Mouse (Mus musculus) midbrain, embryonic 10.5 days (tissue): ENCODE measurements at regions not wholly inside any gene's neighbourhood (a gene's known extent, or its start where the extent isn't known, plus 50 kb on each side); places are given as distances from the start of the nearest gene placed in this dataset.
A peak's percentile ranks its signal among the peaks of the same experiment; 100 is the strongest.

ENCODE experiments used
- DNase-seq: peaks from one replicate; pipeline ENCODE4 v3.0.0-alpha.2; 2017; ENCODE audit warnings: low spot score
- H3K27ac ChIP-seq: fragments of 300-500 bp; sonication (generic); replicated peaks from 2 replicates; pipeline ENCODE4 v1.5.1; 2016; ENCODE audit warnings: mild to moderate bottlenecking
- H3K27me3 ChIP-seq: fragments of 300-500 bp; sonication (generic); 2 replicates; pipeline ENCODE4 v1.6.1; 2016; ENCODE audit warnings: low read depth, mild to moderate bottlenecking; ENCODE audit not compliant: poor library complexity, severe bottlenecking
- H3K36me3 ChIP-seq: fragments of 300-500 bp; sonication (generic); 2 replicates; pipeline ENCODE4 v1.6.1; 2016; ENCODE audit warnings: mild to moderate bottlenecking, moderate library complexity
- H3K4me1 ChIP-seq: fragments of 300-500 bp; sonication (generic); 2 replicates; pipeline ENCODE4 v1.6.1; 2016
- H3K4me3 ChIP-seq: fragments of 300-500 bp; sonication (generic); 2 replicates; pipeline ENCODE4 v1.5.1; 2016; ENCODE audit warnings: mild to moderate bottlenecking, moderate library complexity
- H3K9me3 ChIP-seq: fragments of 300-500 bp; sonication (generic); replicated peaks from 2 replicates; pipeline ENCODE4 v1.6.1; 2016; ENCODE audit warnings: mild to moderate bottlenecking
- WGBS: fragments of 180-500 bp; shearing (Covaris S2); methylation state at CpG from one replicate; pipeline ENCODE4 v1.1.7; 2016; 5-methylcytosine and 5-hydroxymethylcytosine counted together

GRCm38 (mm10) chr1:191486766-191487165 lies 83.7 kb upstream of the Ppp2r5a start:
- 34% methylated on average over 6 of the region's 6 CpGs for WGBS
- Histone ChIP-seq H3K36me3 (no peaks in the 10 kb centered on the region), H3K4me3 (no peak overlapping the region), H3K27me3 (no peaks in the 10 kb centered on the region; the same call in 1 of the 2 replicates), H3K4me1 (peaks cover 16% of the 10 kb centered on the region), H3K27ac (no peak overlapping the region), H3K9me3 (no peaks in the 10 kb centered on the region)
- DNase-seq, result peak; percentile 29

- DNase-seq, result no peak
- Histone ChIP-seq H3K9me3 (no peaks in the 10 kb centered on the region), H3K4me3 (no peak overlapping the region), H3K27ac (no peak overlapping the region), H3K4me1 (peaks cover 25% of the 10 kb centered on the region), H3K27me3 (no peaks in the 10 kb centered on the region; the same call in 1 of the 2 replicates), H3K36me3 (no peaks in the 10 kb centered on the region)
- 89% methylated on average over 8 of the region's 8 CpGs for WGBS
These were observed 81.8 kb upstream of the Ppp2r5a start for GRCm38 (mm10) chr1:191484726-191485425.

- no peaks in the 10 kb centered on the region for H3K27me3 ChIP-seq
- H3K27ac ChIP-seq, result no peak overlapping the region
- H3K4me1 ChIP-seq, result peaks cover 13% of the 10 kb centered on the region
- 77% methylated on average over 13 of the region's 13 CpGs for WGBS
- H3K9me3 ChIP-seq, result no peaks in the 10 kb centered on the region
- no peaks in the 10 kb centered on the region for H3K36me3 ChIP-seq
- H3K4me3 ChIP-seq, result no peak overlapping the region
- no peak for DNase-seq
These were observed 76.9 kb upstream of the Ppp2r5a start for GRCm38 (mm10) chr1:191479906-191480379.

- H3K27ac ChIP-seq, result no peak overlapping the region
- no peak overlapping the region for H3K4me3 ChIP-seq
- peaks cover 24% of the 10 kb centered on the region for H3K4me1 ChIP-seq
- H3K9me3 ChIP-seq, result no peaks in the 10 kb centered on the region
- 91% methylated on average over 5 of the region's 5 CpGs for WGBS
- no peaks in the 10 kb centered on the region for H3K27me3 ChIP-seq
- no peak for DNase-seq
- H3K36me3 ChIP-seq, result no peaks in the 10 kb centered on the region
These were observed 69.5 kb upstream of the Ppp2r5a start for GRCm38 (mm10) chr1:191472551-191472950.

- Histone ChIP-seq H3K9me3 (no peaks in the 10 kb centered on the region), H3K4me3 (no peak overlapping the region), H3K27me3 (no peaks in the 10 kb centered on the region), H3K27ac (no peak overlapping the region), H3K4me1 (peaks cover 24% of the 10 kb centered on the region), H3K36me3 (no peaks in the 10 kb centered on the region)
- WGBS, result 71% methylated on average over 2 of the region's 2 CpGs
- no peak for DNase-seq
These were observed 68.4 kb upstream of the Ppp2r5a start for GRCm38 (mm10) chr1:191471489-191471888.

- H3K27me3 ChIP-seq, result no peaks in the 10 kb centered on the region
- H3K9me3 ChIP-seq, result no peaks in the 10 kb centered on the region
- DNase-seq, result no peak
- H3K4me3 ChIP-seq, result no peak overlapping the region
- H3K27ac ChIP-seq, result peak overlapping the region; percentile 24
- H3K4me1 ChIP-seq, result peaks cover 24% of the 10 kb centered on the region
- WGBS, result 38% methylated on average over 13 of the region's 13 CpGs
- H3K36me3 ChIP-seq, result no peaks in the 10 kb centered on the region
These were observed 67.3 kb upstream of the Ppp2r5a start for GRCm38 (mm10) chr1:191470190-191470985.

GRCm38 (mm10) chr1:191468837-191469529 lies 65.9 kb upstream of the Ppp2r5a start:
- Histone ChIP-seq H3K27ac (no peak overlapping the region; the same call in 1 of the 2 replicates), H3K36me3 (no peaks in the 10 kb centered on the region), H3K4me1 (peaks cover 24% of the 10 kb centered on the region), H3K4me3 (no peak overlapping the region), H3K9me3 (no peaks in the 10 kb centered on the region), H3K27me3 (no peaks in the 10 kb centered on the region)
- DNase-seq, result no peak
- 57% methylated on average over 4 of the region's 4 CpGs for WGBS

GRCm38 (mm10) chr1:191466261-191466660 lies 63.2 kb upstream of the Ppp2r5a start:
- 93% methylated on average over 3 of the region's 3 CpGs for WGBS
- no peaks in the 10 kb centered on the region for H3K9me3 ChIP-seq
- no peak overlapping the region for H3K27ac ChIP-seq
- DNase-seq, result no peak
- no peaks in the 10 kb centered on the region for H3K36me3 ChIP-seq
- H3K4me1 ChIP-seq, result peaks cover 36% of the 10 kb centered on the region
- H3K4me3 ChIP-seq, result no peak overlapping the region
- no peaks in the 10 kb centered on the region for H3K27me3 ChIP-seq

- H3K27ac ChIP-seq, result no peak overlapping the region
- H3K4me3 ChIP-seq, result no peak overlapping the region
- no peaks in the 10 kb centered on the region for H3K9me3 ChIP-seq
- H3K4me1 ChIP-seq, result peaks cover 31% of the 10 kb centered on the region
- DNase-seq, result no peak
- no peaks in the 10 kb centered on the region for H3K27me3 ChIP-seq
- H3K36me3 ChIP-seq, result no peaks in the 10 kb centered on the region
- 88% methylated on average over 4 of the region's 4 CpGs for WGBS
These were observed 62.7 kb upstream of the Ppp2r5a start for GRCm38 (mm10) chr1:191465723-191466122.

GRCm38 (mm10) chr1:191465170-191465569 lies 62.1 kb upstream of the Ppp2r5a start:
- Histone ChIP-seq H3K9me3 (no peaks in the 10 kb centered on the region), H3K27me3 (no peaks in the 10 kb centered on the region), H3K36me3 (no peaks in the 10 kb centered on the region), H3K27ac (no peak overlapping the region), H3K4me3 (no peak overlapping the region), H3K4me1 (peaks cover 25% of the 10 kb centered on the region)
- no peak for DNase-seq
- WGBS, result 67% methylated on average over 2 of the region's 2 CpGs

- H3K9me3 ChIP-seq, result no peaks in the 10 kb centered on the region
- H3K27ac ChIP-seq, result peak overlapping the region; percentile 78
- H3K27me3 ChIP-seq, result no peaks in the 10 kb centered on the region
- H3K4me1 ChIP-seq, result peaks cover 12% of the 10 kb centered on the region
- DNase-seq, result no peak
- WGBS, result 26% methylated on average over 9 of the region's 9 CpGs
- no peaks in the 10 kb centered on the region for H3K36me3 ChIP-seq
- H3K4me3 ChIP-seq, result 0 out of 2 replicates have a peak overlapping the region, but pooled peaks have one; percentile 10
These were observed 58.9 kb upstream of the Ppp2r5a start for GRCm38 (mm10) chr1:191461811-191462491.

GRCm38 (mm10) chr1:191459066-191459465 lies 56.0 kb upstream of the Ppp2r5a start:
- H3K4me1 ChIP-seq, result peaks cover 21% of the 10 kb centered on the region
- WGBS, result 75% methylated on average over 5 of the region's 5 CpGs
- no peak overlapping the region for H3K4me3 ChIP-seq
- no peak overlapping the region for H3K27ac ChIP-seq
- DNase-seq, result no peak
- H3K27me3 ChIP-seq, result no peaks in the 10 kb centered on the region
- no peaks in the 10 kb centered on the region for H3K9me3 ChIP-seq
- no peaks in the 10 kb centered on the region for H3K36me3 ChIP-seq
